Mouse (Mus musculus): ENCODE measurements around the gene Med15.
A peak's percentile ranks its signal among the peaks of the same experiment; 100 is the strongest.

The Med15 gene

GRCm38 (mm10) chr16:17732431-17732830 is 260 bp downstream of the Med15 start:
- DNase-seq (ENCODE audit: low spot score in 2 of 2), result no peak

- no peak for DNase-seq (ENCODE audit: low spot score in 2 of 2)
Observed at GRCm38 (mm10) chr16:17732021-17732420, 670 bp downstream of the Med15 start.

GRCm38 (mm10) chr16:17729974-17730373 is 2.7 kb downstream of the Med15 start:
- no peak for DNase-seq (ENCODE audit: low spot score in 2 of 2)

- peak; percentile 52 to 60 for DNase-seq (ENCODE audit: low spot score in 2 of 2)
Observed at GRCm38 (mm10) chr16:17727179-17727861, 5.4 kb downstream of the Med15 start.

- no peak for DNase-seq (ENCODE audit: low spot score in 2 of 2)
Observed at GRCm38 (mm10) chr16:17724448-17724847, 8.2 kb downstream of the Med15 start.

- no peak for DNase-seq (ENCODE audit: low spot score in 2 of 2)
Observed at GRCm38 (mm10) chr16:17723325-17723626, 9.4 kb downstream of the Med15 start.

GRCm38 (mm10) chr16:17722461-17723324 is 10.0 kb downstream of the Med15 start:
- peak; percentile 90 to 91 for DNase-seq (ENCODE audit: low spot score in 2 of 2)

GRCm38 (mm10) chr16:17721822-17722460 is 10.8 kb downstream of the Med15 start:
- no peak for DNase-seq (ENCODE audit: low spot score in 2 of 2)

- DNase-seq (ENCODE audit: low spot score in 2 of 2), result no peak
Observed at GRCm38 (mm10) chr16:17721114-17721808, 11.4 kb downstream of the Med15 start.

- no peak for DNase-seq (ENCODE audit: low spot score in 2 of 2)
Observed at GRCm38 (mm10) chr16:17717791-17718190, 14.9 kb downstream of the Med15 start.

- DNase-seq (ENCODE audit: low spot score in 2 of 2), result no peak
Observed at GRCm38 (mm10) chr16:17707541-17707940, 25.1 kb downstream of the Med15 start.

GRCm38 (mm10) chr16:17701043-17701405 is 31.7 kb downstream of the Med15 start:
- no peak for DNase-seq (ENCODE audit: low spot score in 2 of 2)

- no peak for DNase-seq (ENCODE audit: low spot score in 2 of 2)
Observed at GRCm38 (mm10) chr16:17700386-17701042, 32.2 kb downstream of the Med15 start.

GRCm38 (mm10) chr16:17694860-17695259 is 37.8 kb downstream of the Med15 start:
- DNase-seq (ENCODE audit: low spot score in 2 of 2), result no peak

GRCm38 (mm10) chr16:17669886-17670285 is 62.8 kb downstream of the Med15 start:
- no peak for DNase-seq (ENCODE audit: low spot score in 2 of 2)

- no peak for DNase-seq (ENCODE audit: low spot score in 2 of 2)
Observed at GRCm38 (mm10) chr16:17665568-17665967, 67.1 kb downstream of the Med15 start.

- DNase-seq (ENCODE audit: low spot score in 2 of 2), result no peak
Observed at GRCm38 (mm10) chr16:17656212-17656871, 76.3 kb downstream of the Med15 start.

GRCm38 (mm10) chr16:17654188-17654795 is 78.4 kb downstream of the Med15 start:
- no peak for DNase-seq (ENCODE audit: low spot score in 2 of 2)

GRCm38 (mm10) chr16:17653601-17654000 is 79.1 kb downstream of the Med15 start:
- no peak for DNase-seq (ENCODE audit: low spot score in 2 of 2)

- no peak for DNase-seq (ENCODE audit: low spot score in 2 of 2)
Observed at GRCm38 (mm10) chr16:17652607-17653006, 80.1 kb downstream of the Med15 start.

- no peak for DNase-seq (ENCODE audit: low spot score in 2 of 2)
Observed at GRCm38 (mm10) chr16:17650711-17651110, 82.0 kb downstream of the Med15 start.
